Mouse (Mus musculus) G1E (cell line): ENCODE measurements around the gene Ppm1m.

Source experiments
- CTCF ChIP-seq: IDR thresholded peaks from 2 replicates; pipeline ENCODE4 v1.5.1; 2012; ENCODE audit warnings: low read depth, low read length, inconsistent platforms, mixed read lengths
- GATA1 ChIP-seq: IDR thresholded peaks from 2 replicates; pipeline ENCODE4 v1.6.1; 2012; ENCODE audit warnings: borderline replicate concordance, low read length, inconsistent platforms, mixed read lengths
- GATA2 ChIP-seq: IDR thresholded peaks from 2 replicates; pipeline ENCODE4 v1.6.1; 2012; ENCODE audit warnings: low read depth, low read length, inconsistent platforms, borderline replicate concordance
- POLR2AphosphoS5 ChIP-seq: IDR thresholded peaks from 2 replicates; pipeline ENCODE4 v1.6.1; 2012; ENCODE audit warnings: low read depth, low read length, inconsistent platforms; ENCODE audit not compliant: insufficient replicate concordance
- TAL1 ChIP-seq: conservative IDR thresholded peaks from 2 replicates; pipeline ENCODE4 v1.6.1; 2012; ENCODE audit warnings: low read depth, low read length, inconsistent platforms, mixed read lengths

DNA sequence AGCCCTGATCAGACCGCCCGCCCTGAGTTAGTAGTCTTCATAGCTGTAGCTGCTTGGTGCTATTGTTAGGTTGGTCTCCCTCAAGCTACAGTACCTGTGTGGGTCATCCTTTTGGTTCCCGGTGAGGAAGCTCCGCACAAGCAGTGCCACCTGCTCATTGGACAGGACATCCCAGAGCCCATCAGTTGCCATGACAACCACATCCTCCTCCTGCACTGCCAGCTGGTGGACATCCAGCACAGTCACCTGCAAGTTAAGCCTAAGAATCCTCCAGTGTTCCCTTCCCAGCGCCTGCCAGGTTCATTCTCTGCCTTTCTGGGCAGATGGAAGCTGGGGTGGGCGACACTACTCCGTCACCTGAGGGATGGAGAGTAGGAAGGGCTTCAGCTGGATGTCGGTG, 3.9 kb downstream of the Ppm1m start:
- TF ChIP-seq POLR2AphosphoS5 (no peak), CTCF (no peak), GATA2 (no peak), TAL1 (no peak), GATA1 (no peak)
